Mouse (Mus musculus) CH12.LX (cell line): ENCODE measurements at regions not wholly inside any gene's neighbourhood (a gene's known extent, or its start where the extent isn't known, plus 50 kb on each side); places are given as distances from the start of the nearest gene placed in this dataset.

Source experiments
- DNase-seq: peaks from one replicate; pipeline ENCODE4 v3.0.0-alpha.2; 2013; ENCODE audit errors: extremely low read depth
- H3K27ac ChIP-seq: 2 replicates; pipeline ENCODE4 v1.5.1; 2012; ENCODE audit warnings: low read depth, mild to moderate bottlenecking, control low read depth, moderate library complexity; ENCODE audit not compliant: insufficient read depth
- H3K27me3 ChIP-seq: replicated peaks from 2 replicates; pipeline ENCODE3; 2012; ENCODE audit warnings: inconsistent platforms
- H3K36me3 ChIP-seq, 2 experiments: replicated peaks in 1 of 2; 2 replicates each; pipeline versions ENCODE3 to v1.6.1; 2012; ENCODE audit warnings: inconsistent platforms in 1 of 2, low read length in 1 of 2, mild to moderate bottlenecking in 1 of 2, mixed read lengths in 1 of 2, moderate library complexity in 1 of 2; ENCODE audit not compliant: control insufficient read depth in 1 of 2, insufficient read depth in 1 of 2
- H3K4me1 ChIP-seq, 2 experiments: 2 replicates each; pipeline ENCODE4 v1.6.1; 2012; ENCODE audit warnings: inconsistent platforms in 1 of 2, moderate library complexity in 1 of 2; ENCODE audit not compliant: insufficient read depth in 2 of 2, control insufficient read depth in 1 of 2
- H3K4me2 ChIP-seq: 2 replicates; pipeline ENCODE4 v1.6.1; 2012; ENCODE audit warnings: low read depth, mild to moderate bottlenecking, control low read depth; ENCODE audit not compliant: poor library complexity, insufficient read depth, severe bottlenecking
- H3K4me3 ChIP-seq, 3 experiments: fragments of 150-350 bp in 1 of 3; sonication (generic) in 1 of 3; replicated peaks in 1 of 3; 2 replicates each; pipeline versions ENCODE3 to v1.5.1; 2011 to 2012; ENCODE audit warnings: low read depth in 2 of 3, low read length in 2 of 3, mild to moderate bottlenecking in 2 of 3, moderate library complexity in 2 of 3, control low read depth in 1 of 3, improper control_type of control experiment in 1 of 3, inconsistent platforms in 1 of 3, mixed read lengths in 1 of 3; ENCODE audit not compliant: poor library complexity in 1 of 3
- H3K79me2 ChIP-seq: replicated peaks from 2 replicates; pipeline ENCODE4 v1.6.1; 2012; ENCODE audit warnings: mild to moderate bottlenecking, moderate library complexity; ENCODE audit not compliant: control insufficient read depth, poor library complexity, insufficient read depth, severe bottlenecking; ENCODE audit errors: extremely low read depth
- H3K9ac ChIP-seq: 2 replicates; pipeline ENCODE4 v1.6.1; 2012; ENCODE audit warnings: low read depth, mild to moderate bottlenecking, control low read depth, moderate library complexity; ENCODE audit not compliant: insufficient read depth
- H3K9me3 ChIP-seq: replicated peaks from 2 replicates; pipeline ENCODE3; 2012; ENCODE audit warnings: low read length, inconsistent platforms, mixed read lengths
- BHLHE40 ChIP-seq: IDR thresholded peaks from 2 replicates; pipeline ENCODE4 v1.6.1; 2011; ENCODE audit warnings: mild to moderate bottlenecking, low read depth, low read length, improper control_type of control experiment
- CHD1 ChIP-seq: IDR thresholded peaks from 2 replicates; pipeline ENCODE4 v1.6.1; 2012; ENCODE audit warnings: low read depth, low read length, improper control_type of control experiment, inconsistent platforms
- CHD2 ChIP-seq: IDR thresholded peaks from 2 replicates; pipeline ENCODE4 v1.6.1; 2011; ENCODE audit warnings: low read length, improper control_type of control experiment
- CTCF ChIP-seq, 2 experiments: IDR thresholded peaks in 1 of 2; conservative IDR thresholded peaks in 1 of 2; 2 replicates each; pipeline ENCODE4 v1.5.1; 2011 to 2012; ENCODE audit warnings: low read depth in 2 of 2, low read length in 2 of 2, improper control_type of control experiment in 1 of 2, inconsistent platforms in 1 of 2, mild to moderate bottlenecking in 1 of 2, moderate library complexity in 1 of 2
- ELF1 ChIP-seq: IDR thresholded peaks from 2 replicates; pipeline ENCODE4 v1.6.1; 2014; ENCODE audit warnings: low read depth, mild to moderate bottlenecking, inconsistent platforms, low read length, improper control_type of control experiment
- ETS1 ChIP-seq: conservative IDR thresholded peaks from 2 replicates; pipeline ENCODE4 v1.6.1; 2012; ENCODE audit warnings: low read depth, mild to moderate bottlenecking, inconsistent platforms, low read length, improper control_type of control experiment, moderate library complexity
- IRF4 ChIP-seq: IDR thresholded peaks from 2 replicates; pipeline ENCODE4 v1.6.1; 2014; ENCODE audit warnings: low read depth, mild to moderate bottlenecking, inconsistent platforms, low read length, improper control_type of control experiment
- JUN ChIP-seq: IDR thresholded peaks from 2 replicates; pipeline ENCODE4 v1.6.1; 2011; ENCODE audit warnings: low read depth, mild to moderate bottlenecking, low read length, improper control_type of control experiment, moderate library complexity; ENCODE audit not compliant: insufficient read depth
- KAT2A ChIP-seq: IDR thresholded peaks from 2 replicates; pipeline ENCODE4 v1.6.1; 2012; ENCODE audit warnings: low read length, improper control_type of control experiment, inconsistent platforms; ENCODE audit not compliant: insufficient replicate concordance
- MAX ChIP-seq: IDR thresholded peaks from 2 replicates; pipeline ENCODE4 v1.6.1; 2011; ENCODE audit warnings: low read length, improper control_type of control experiment
- MAZ ChIP-seq: IDR thresholded peaks from 2 replicates; pipeline ENCODE4 v1.6.1; 2012; ENCODE audit warnings: low read depth, mild to moderate bottlenecking, inconsistent platforms, low read length, improper control_type of control experiment, moderate library complexity
- MEF2A ChIP-seq: IDR thresholded peaks from 2 replicates; pipeline ENCODE4 v1.6.1; 2014; ENCODE audit warnings: low read depth, mild to moderate bottlenecking, inconsistent platforms, low read length, improper control_type of control experiment, borderline replicate concordance
- MXI1 ChIP-seq: IDR thresholded peaks from 2 replicates; pipeline ENCODE4 v1.6.1; 2011; ENCODE audit warnings: mild to moderate bottlenecking, low read depth, low read length, improper control_type of control experiment
- NELFE ChIP-seq: IDR thresholded peaks from 2 replicates; pipeline ENCODE4 v1.6.1; 2011; ENCODE audit warnings: low read depth, low read length, improper control_type of control experiment
- NRF1 ChIP-seq: IDR thresholded peaks from 2 replicates; pipeline ENCODE4 v1.6.1; 2014; ENCODE audit warnings: low read depth, mild to moderate bottlenecking, inconsistent platforms, low read length, improper control_type of control experiment, moderate library complexity
- POLR2A ChIP-seq: IDR thresholded peaks from 2 replicates; pipeline ENCODE4 v1.6.1; 2011; ENCODE audit warnings: low read depth, mild to moderate bottlenecking, improper control_type of control experiment, low read length
- RAD21 ChIP-seq: IDR thresholded peaks from 2 replicates; pipeline ENCODE4 v1.6.1; 2011; ENCODE audit warnings: low read depth, mild to moderate bottlenecking, low read length, improper control_type of control experiment, moderate library complexity
- RCOR1 ChIP-seq: conservative IDR thresholded peaks from 2 replicates; pipeline ENCODE4 v1.6.1; 2012; ENCODE audit warnings: low read depth, mild to moderate bottlenecking, inconsistent platforms, low read length, improper control_type of control experiment
- SIN3A ChIP-seq: IDR thresholded peaks from 2 replicates; pipeline ENCODE4 v1.6.1; 2012; ENCODE audit warnings: low read length, improper control_type of control experiment, inconsistent platforms
- USF2 ChIP-seq: conservative IDR thresholded peaks from 2 replicates; pipeline ENCODE4 v1.6.1; 2011; ENCODE audit warnings: low read depth, low read length, improper control_type of control experiment
- ZNF384 ChIP-seq: IDR thresholded peaks from 2 replicates; pipeline ENCODE4 v1.6.1; 2012; ENCODE audit warnings: low read depth, low read length, improper control_type of control experiment, inconsistent platforms
- dilution Hi-C: fragments of 300-500 bp; cut with MboI; formaldehyde crosslinking; loops from 2 replicates; pipeline ENCODE4 v1.14.3; 2020; ENCODE audit warnings: low sequenced_read_pairs; ENCODE audit not compliant: extremely low pct_unique_long_range_greater_than_20kb, extremely low pct_ligation_motif_present
- in situ Hi-C: fragments of 300-500 bp; cut with MboI; formaldehyde crosslinking; loops from 3 replicates; pipeline ENCODE4 v1.14.3; 2019; ENCODE audit warnings: low sequenced_read_pairs, low pct_ligation_motif_present, low pct_unique_long_range_greater_than_20kb, mixed read lengths

GRCm38 (mm10) chr16:78156138-78156875 lies 145.0 kb upstream of the Cxadr start:
- no peaks in the 10 kb centered on the region for H3K9me3 ChIP-seq
- dilution Hi-C loops (no loop called here), in situ Hi-C loops (loop anchor here (25.0 kb wide), 1 partner anchor 1019 kb away; no protein-coding TSS in a partner anchor)
- TF ChIP-seq ELF1: no peak
- no peak for TF ChIP-seq NELFE
- peak in 1 of 2 experiments; percentile 45; a peak in 2 of 4 replicates for TF ChIP-seq CTCF (conservative IDR thresholded peaks at IDR 0.05 in 1 of 2, IDR thresholded peaks at IDR 0.05 in 1 of 2; ENCODE audit: low read depth in 2 of 2, low read length in 2 of 2)
- no peak for TF ChIP-seq NRF1
- no peak for TF ChIP-seq MEF2A
- TF ChIP-seq MXI1: no peak
- peak; percentile 52 for TF ChIP-seq RAD21
- no peak for TF ChIP-seq CHD1
- TF ChIP-seq ETS1: no peak
- TF ChIP-seq, all 38 proteins: peak for 2
- Histone ChIP-seq H3K9ac (no peak overlapping the region), H3K27me3 (no peaks in the 10 kb centered on the region), H3K27ac (no peak overlapping the region), H3K36me3 (no peaks in the 10 kb centered on the region), H3K4me3 (no peak overlapping the region), H3K4me2 (no peak overlapping the region), H3K4me1 (peaks cover 0 to 4% of the 10 kb centered on the region in 2 experiments; a peak in 1 of 4 replicates), H3K79me2 (no peaks in the 10 kb centered on the region)
- DNase-seq: peak; percentile 7

GRCm38 (mm10) chr16:78153899-78154605 lies 147.2 kb upstream of the Cxadr start:
- H3K4me3 ChIP-seq: no peak overlapping the region
- H3K4me1 ChIP-seq: peaks cover 0 to 4% of the 10 kb centered on the region in 2 experiments; a peak in 1 of 4 replicates
- H3K9ac ChIP-seq: no peak overlapping the region
- no peak overlapping the region for H3K4me2 ChIP-seq
- H3K27ac ChIP-seq: no peak overlapping the region
- no peaks in the 10 kb centered on the region for H3K79me2 ChIP-seq
- TF ChIP-seq JUN (no peak), ZNF384 (no peak), BHLHE40 (no peak), MEF2A (no peak), RAD21 (no peak), IRF4 (no peak), RCOR1 (no peak), NELFE (no peak), USF2 (no peak), CHD2 (no peak), MAX (no peak), KAT2A (no peak), CHD1 (no peak), POLR2A (no peak), MAZ (no peak), SIN3A (no peak), MXI1 (no peak)
- H3K27me3 ChIP-seq: no peaks in the 10 kb centered on the region
- no peak for DNase-seq
- no peaks in the 10 kb centered on the region for H3K9me3 ChIP-seq
- dilution Hi-C loops: no loop called here
- H3K36me3 ChIP-seq: no peaks in the 10 kb centered on the region
- in situ Hi-C loops: loop anchor here (25.0 kb wide), 1 partner anchor 1017 kb away; no protein-coding TSS in a partner anchor
